Mouse (Mus musculus): ENCODE data around the gene Gm5416.

DNA sequence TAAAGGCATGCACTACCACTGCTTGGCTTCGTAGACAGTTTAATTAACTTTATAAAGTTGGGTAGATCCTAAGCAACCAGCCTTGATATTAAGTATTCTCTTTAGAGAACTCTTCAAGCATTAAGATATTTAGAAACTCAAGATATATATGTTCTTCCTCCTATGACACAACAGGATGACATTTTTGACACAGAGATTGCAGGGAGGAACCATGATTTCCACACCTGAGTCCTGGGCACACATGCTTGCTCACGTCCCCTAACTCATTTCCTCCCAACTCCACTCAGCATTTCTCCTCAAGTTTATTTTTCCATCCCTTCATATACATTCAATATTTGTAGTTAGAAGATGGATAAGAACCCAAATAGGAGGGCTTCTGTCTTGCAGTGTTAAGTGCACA, 30.3 kb upstream of the Gm5416 start:
- TF ChIP-seq POLR2A (IDR thresholded peaks at IDR 0.05; ENCODE audit: insufficient read depth, low read length) (no peak), CTCF (IDR thresholded peaks at IDR 0.05; ENCODE audit: low read depth, low read length) (no peak), EP300 (IDR thresholded peaks at IDR 0.05; ENCODE audit: insufficient read depth, low read depth, low read length) (no peak)
